Mouse (Mus musculus): ENCODE results near the gene Kmt5a. TPM values are rescaled to one million over a fixed set of nuclear protein-coding genes. Genes with fewer than 3 reads are reported as not detected.
"Not testable (repeated sequence)": the region's sequence is repeated elsewhere in the genome, so short reads cannot be mapped to it uniquely, and the experiment has no call there.

Gene Kmt5a
- polyA plus RNA-seq, 1 experiment = 36.5 TPM

- WGBS = 76% methylated on average over 4 of the region's 4 CpGs
- TF ChIP-seq CTCF (IDR thresholded peaks at IDR 0.05; ENCODE audit: insufficient read depth, low read length) (no peak), POLR2A (IDR thresholded peaks at IDR 0.05; ENCODE audit: borderline replicate concordance, extremely low read depth, low read depth, low read length) (no peak)
- no peak for DNase-seq
- H3K4me3 ChIP-seq (replicated peaks; ENCODE audit: extremely low read depth, low read depth, low read length) = no peak overlapping the region
- peaks cover 2% of the 10 kb centered on the region; the same call in 1 of the 2 replicates for H3K4me1 ChIP-seq (ENCODE audit: control insufficient read depth, insufficient read depth, low read length)
Measured at GRCm38 (mm10) chr5:124492618-124493017, 52.9 kb downstream of the Kmt5a start.

- peaks cover 5% of the 10 kb centered on the region; the same call in 1 of the 2 replicates for H3K4me1 ChIP-seq (ENCODE audit: control insufficient read depth, insufficient read depth, low read length)
- no peak for TF ChIP-seq CTCF (IDR thresholded peaks at IDR 0.05; ENCODE audit: insufficient read depth, low read length)
- TF ChIP-seq POLR2A (IDR thresholded peaks at IDR 0.05; ENCODE audit: borderline replicate concordance, extremely low read depth, low read depth, low read length) = no peak
- H3K4me3 ChIP-seq (replicated peaks; ENCODE audit: extremely low read depth, low read depth, low read length) = no peak overlapping the region
- DNase-seq = no peak
- 73% methylated on average over 11 of the region's 11 CpGs for WGBS
Measured at GRCm38 (mm10) chr5:124493455-124493854, 53.7 kb downstream of the Kmt5a start.

- 61% methylated on average over 7 of the region's 7 CpGs for WGBS
- TF ChIP-seq CTCF (IDR thresholded peaks at IDR 0.05; ENCODE audit: insufficient read depth, low read length) (no peak), POLR2A (IDR thresholded peaks at IDR 0.05; ENCODE audit: borderline replicate concordance, extremely low read depth, low read depth, low read length) (no peak)
- no peak overlapping the region for H3K4me3 ChIP-seq (replicated peaks; ENCODE audit: extremely low read depth, low read depth, low read length)
- H3K4me1 ChIP-seq (ENCODE audit: control insufficient read depth, insufficient read depth, low read length) = peaks cover 6% of the 10 kb centered on the region; the same call in 1 of the 2 replicates
- no peak for DNase-seq
Measured at GRCm38 (mm10) chr5:124495547-124495946, 55.8 kb downstream of the Kmt5a start.

- peak; percentile 42 for DNase-seq
- WGBS = 37% methylated on average over 15 of the region's 15 CpGs
- no peak overlapping the region for H3K4me3 ChIP-seq (replicated peaks; ENCODE audit: extremely low read depth, low read depth, low read length)
- peaks cover 6% of the 10 kb centered on the region; the same call in 1 of the 2 replicates for H3K4me1 ChIP-seq (ENCODE audit: control insufficient read depth, insufficient read depth, low read length)
- TF ChIP-seq POLR2A (IDR thresholded peaks at IDR 0.05; ENCODE audit: borderline replicate concordance, extremely low read depth, low read depth, low read length) (peak; percentile 55; the same call in 1 of the 2 replicates), CTCF (IDR thresholded peaks at IDR 0.05; ENCODE audit: insufficient read depth, low read length) (no peak)
Measured at GRCm38 (mm10) chr5:124496614-124497514, 57.1 kb downstream of the Kmt5a start.

- 32% methylated on average over 9 of the region's 9 CpGs for WGBS
- Histone ChIP-seq H3K4me3 (replicated peaks; ENCODE audit: extremely low read depth, low read depth, low read length) (no peak overlapping the region), H3K4me1 (ENCODE audit: control insufficient read depth, insufficient read depth, low read length) (peaks cover 6% of the 10 kb centered on the region; the same call in 1 of the 2 replicates)
- DNase-seq = no peak
- TF ChIP-seq CTCF (IDR thresholded peaks at IDR 0.05; ENCODE audit: insufficient read depth, low read length) (no peak), POLR2A (IDR thresholded peaks at IDR 0.05; ENCODE audit: borderline replicate concordance, extremely low read depth, low read depth, low read length) (no peak)
Measured at GRCm38 (mm10) chr5:124498221-124498876, 58.6 kb downstream of the Kmt5a start.

- TF ChIP-seq CTCF (IDR thresholded peaks at IDR 0.05; ENCODE audit: insufficient read depth, low read length) (no peak), POLR2A (IDR thresholded peaks at IDR 0.05; ENCODE audit: borderline replicate concordance, extremely low read depth, low read depth, low read length) (no peak)
- 70% methylated on average over 5 of the region's 5 CpGs for WGBS
Measured at GRCm38 (mm10) chr5:124499001-124499400, 59.3 kb downstream of the Kmt5a start.

GRCm38 (mm10) chr5:124500037-124500436, 60.3 kb downstream of the Kmt5a start:
- DNase-seq; H3K4me1 ChIP-seq (ENCODE audit: control insufficient read depth, insufficient read depth, low read length); H3K4me3 ChIP-seq (replicated peaks; ENCODE audit: extremely low read depth, low read depth, low read length): not testable (repeated sequence)
- 80% methylated on average over 3 of the region's 4 CpGs for WGBS

More at GRCm38 (mm10) chr5:124499001-124499400, 59.3 kb downstream of the Kmt5a start:
- no peak overlapping the region for H3K4me3 ChIP-seq (replicated peaks; ENCODE audit: extremely low read depth, low read depth, low read length)
- DNase-seq = no peak
- peaks cover 6% of the 10 kb centered on the region; the same call in 1 of the 2 replicates for H3K4me1 ChIP-seq (ENCODE audit: control insufficient read depth, insufficient read depth, low read length)

GRCm38 (mm10) chr5:124500573-124500972, 60.8 kb downstream of the Kmt5a start:
- DNase-seq = no peak
- H3K4me3 ChIP-seq (replicated peaks; ENCODE audit: extremely low read depth, low read depth, low read length) = no peak overlapping the region
- no peak for TF ChIP-seq POLR2A (IDR thresholded peaks at IDR 0.05; ENCODE audit: borderline replicate concordance, extremely low read depth, low read depth, low read length)
- TF ChIP-seq CTCF (IDR thresholded peaks at IDR 0.05; ENCODE audit: insufficient read depth, low read length) = no peak
- 58% methylated on average over 3 of the region's 3 CpGs for WGBS
- H3K4me1 ChIP-seq (ENCODE audit: control insufficient read depth, insufficient read depth, low read length) = peaks cover 6% of the 10 kb centered on the region; the same call in 1 of the 2 replicates

- DNase-seq = no peak
- H3K4me1 ChIP-seq (ENCODE audit: control insufficient read depth, insufficient read depth, low read length) = peaks cover 6% of the 10 kb centered on the region; the same call in 1 of the 2 replicates
- 89% methylated on average over 10 of the region's 10 CpGs for WGBS
- H3K4me3 ChIP-seq (replicated peaks; ENCODE audit: extremely low read depth, low read depth, low read length) = no peak overlapping the region
- TF ChIP-seq POLR2A (IDR thresholded peaks at IDR 0.05; ENCODE audit: borderline replicate concordance, extremely low read depth, low read depth, low read length) (no peak), CTCF (IDR thresholded peaks at IDR 0.05; ENCODE audit: insufficient read depth, low read length) (no peak)
Measured at GRCm38 (mm10) chr5:124501541-124501940, 61.8 kb downstream of the Kmt5a start.

Measured in lung, adult 2 months (tissue).